Mouse (Mus musculus) adrenal gland, postnatal 14 days (tissue): ENCODE data around the gene Havcr1. TPM values are rescaled to one million over a fixed set of nuclear protein-coding genes. Genes with fewer than 3 reads are reported as not detected.

Experiments
- total RNA-seq: library from RNA; stranded (reverse); gene quantifications from 2 replicates; pipeline ENCODE4 v1.2.3, GENCODE M21; 2021

The Havcr1 gene
- total RNA-seq, 1 experiment from 2014 or later = not detected

Other genes starting within 250 kb of the Havcr1 start
- not detected in 2 replicates for gene Gm12169, start 210.9 kb upstream of the Havcr1 start, total RNA-seq
- not detected in 2 replicates for gene BC053393, start 163.5 kb upstream of the Havcr1 start, total RNA-seq
- gene Dppa1, start 105.8 kb upstream of the Havcr1 start, total RNA-seq = not detected in 2 replicates
- 0.79 and 9.1 TPM in 2 replicates for gene Timd2, start 28.0 kb upstream of the Havcr1 start, total RNA-seq
- gene Timd4, start 75.7 kb downstream of the Havcr1 start, total RNA-seq = 1.4 and 11.1 TPM in 2 replicates